Mouse (Mus musculus) liver, embryonic 14.5 days (tissue): ENCODE measurements around the gene C2cd4c.

Source experiments
- CTCF ChIP-seq: IDR thresholded peaks from 2 replicates; pipeline ENCODE4 v1.5.1; 2016; ENCODE audit warnings: antibody characterized with exemption, low read depth, control low read depth
- EP300 ChIP-seq: IDR thresholded peaks from 2 replicates; pipeline ENCODE4 v1.6.1; 2016; ENCODE audit warnings: antibody characterized with exemption, low read depth

- TF ChIP-seq CTCF (peak; percentile 81), EP300 (no peak)
Measured at GRCm38 (mm10) chr10:79580811-79581210, 33.0 kb downstream of the C2cd4c start.
